9 mouse cellular contexts compared by ENCODE assay signal in the genomic region with DNA sequence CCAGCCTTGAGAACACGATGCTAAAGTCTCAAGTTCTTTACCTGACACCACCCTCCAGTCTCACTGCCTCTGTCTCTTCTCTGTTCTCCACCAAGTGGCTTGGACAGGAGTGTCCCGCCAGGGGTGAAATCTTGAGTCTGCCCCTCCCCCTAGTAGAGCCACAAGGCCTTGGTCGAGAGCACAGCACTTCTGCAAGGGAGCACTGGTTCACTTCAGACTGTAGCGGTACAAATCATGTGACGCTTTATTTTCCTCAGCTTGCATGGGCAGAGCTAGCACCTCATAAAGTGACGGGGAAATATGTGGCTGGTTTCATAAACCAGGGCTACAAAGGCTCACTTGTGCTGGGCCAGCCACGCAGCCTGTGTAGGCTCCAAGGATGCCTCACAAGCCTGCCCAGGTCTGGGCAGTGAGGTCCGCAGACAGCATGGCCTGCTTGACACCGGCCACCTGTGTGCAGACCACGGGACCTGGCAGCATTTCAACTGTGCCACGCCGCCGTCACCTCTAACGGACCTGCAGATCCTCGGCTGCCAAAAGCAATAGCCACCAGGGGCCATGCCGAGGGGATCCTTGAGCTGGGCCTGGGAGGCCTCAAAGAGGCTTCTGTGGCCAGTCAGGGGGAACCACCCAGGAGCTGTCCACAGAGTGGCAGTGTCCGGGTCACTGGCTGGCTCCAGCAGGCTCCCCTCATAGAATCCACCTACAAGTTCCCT. TPM values are rescaled to one million over a fixed set of nuclear protein-coding genes. Genes with fewer than 3 reads are reported as not detected.
DNase-seq lines count a peak whose midpoint lies in the region; ATAC-seq and TF ChIP-seq lines count a peak whose summit lies in the region.
"Had no signal": no experiment of that assay in that cellular context is flagged by ENCODE, and none has a peak within 500 bp of the region (broad histone marks: within the 10 kb centered on the region; RNA-seq: fewer than 3 reads in every experiment).

No protein-coding gene starts in this region.

- H3K4me1 ChIP-seq in heart, postnatal 0 days (ENCODE audit: control insufficient read depth, insufficient read depth), result peaks cover 33% of the 10 kb centered on the region
- H3K4me1 ChIP-seq in embryonic facial prominence, embryonic 10.5 days, result peaks cover 60% of the 10 kb centered on the region
- peaks cover 17% of the 10 kb centered on the region; the same call in 1 of the 2 replicates for H3K4me1 ChIP-seq in intestine, postnatal 0 days (replicated peaks; ENCODE audit: control insufficient read depth, insufficient read depth, low read length)
- peaks cover 56% of the 10 kb centered on the region for H3K4me1 ChIP-seq in midbrain, embryonic 11.5 days (ENCODE audit: control insufficient read depth, insufficient read depth, low read length)

- no peak overlapping the region for H3K4me2 ChIP-seq in heart, postnatal 0 days (ENCODE audit: low read depth, low read length)
- H3K4me2 ChIP-seq in intestine, postnatal 0 days (replicated peaks; ENCODE audit: low read depth), result no peak overlapping the region
- H3K4me2 ChIP-seq in midbrain, embryonic 11.5 days, result no peak overlapping the region

- H3K9me3 ChIP-seq in heart, postnatal 0 days (replicated peaks; ENCODE audit: control insufficient read depth, low read length), result no peaks in the 10 kb centered on the region
- H3K9me3 ChIP-seq in embryonic facial prominence, embryonic 10.5 days, result 0 out of 2 replicates have a peak, but pooled peaks cover 6% of the 10 kb centered on the region
- no peaks in the 10 kb centered on the region for H3K9me3 ChIP-seq in intestine, postnatal 0 days (ENCODE audit: control insufficient read depth)
- H3K9me3 ChIP-seq in midbrain, embryonic 11.5 days (ENCODE audit: control insufficient read depth, low read length), result no peaks in the 10 kb centered on the region

- no peak for TF ChIP-seq EP300 in heart, postnatal 0 days (IDR thresholded peaks at IDR 0.05; ENCODE audit: low read depth)

- no peak overlapping the region for H3K4me3 ChIP-seq in heart, postnatal 0 days (ENCODE audit: low read depth, low read length)
- no peak overlapping the region for H3K4me3 ChIP-seq in embryonic facial prominence, embryonic 10.5 days
- no peak overlapping the region for H3K4me3 ChIP-seq in intestine, postnatal 0 days (ENCODE audit: low read depth, low read length)
- no peak overlapping the region for H3K4me3 ChIP-seq in midbrain, embryonic 11.5 days (ENCODE audit: low read depth, low read length)
- no peak overlapping the region for H3K4me3 ChIP-seq in gastrocnemius, adult 2 months

- no peak for DNase-seq in heart, postnatal 0 days (ENCODE audit: low spot score)
- DNase-seq in heart, adult 18-20 months, result no peak
- no peak for DNase-seq in embryonic facial prominence, embryonic 10.5 days (ENCODE audit: low spot score)
- no peak for DNase-seq in midbrain, embryonic 11.5 days (ENCODE audit: low spot score, missing footprints)
- no peak for DNase-seq in adrenal gland, adult 2 months
- DNase-seq in gastrocnemius, adult 2 months, result no peak
- no peak for DNase-seq in thymus, postnatal 36 days
- DNase-seq: cerebellum, adult 9-10 months had no signal

- peak overlapping the region; percentile 49 for H3K27ac ChIP-seq in heart, postnatal 0 days (ENCODE audit: low read depth)
- peak overlapping the region; percentile 11 for H3K27ac ChIP-seq in embryonic facial prominence, embryonic 10.5 days (replicated peaks)
- peak overlapping the region; percentile 15 for H3K27ac ChIP-seq in intestine, postnatal 0 days (ENCODE audit: low read depth, low read length)
- H3K27ac ChIP-seq in midbrain, embryonic 11.5 days (ENCODE audit: low read depth, low read length), result peak overlapping the region; percentile 25; the same call in 1 of the 2 replicates
- H3K27ac ChIP-seq in gastrocnemius, adult 2 months, result no peak overlapping the region

- WGBS in heart, postnatal 0 days, result 31% methylated on average over 17 of the region's 17 CpGs
- 66% methylated on average over 17 of the region's 17 CpGs for WGBS in embryonic facial prominence, embryonic 10.5 days
- WGBS in intestine, postnatal 0 days, result 42% methylated on average over 17 of the region's 17 CpGs
- 60% methylated on average over 17 of the region's 17 CpGs for WGBS in midbrain, embryonic 11.5 days

- no peak for TF ChIP-seq CTCF in heart, postnatal 0 days (IDR thresholded peaks at IDR 0.05; ENCODE audit: low read depth)
- no peak for TF ChIP-seq CTCF in intestine, postnatal 0 days (IDR thresholded peaks at IDR 0.05; ENCODE audit: low read depth)
- no peak for TF ChIP-seq CTCF in gastrocnemius, adult 2 months (IDR thresholded peaks at IDR 0.05)

- intact Hi-C loops in gastrocnemius, adult 2 months (cut with DNase I), result loop anchor here (1.0 to 5.0 kb wide), 4 partner anchors 45 to 200 kb away; a partner anchor contains a TSS

- no peak overlapping the region for H3K9ac ChIP-seq in heart, postnatal 0 days (replicated peaks; ENCODE audit: low read depth, low read length)
- H3K9ac ChIP-seq in intestine, postnatal 0 days (ENCODE audit: low read depth, low read length), result no peak overlapping the region
- no peak overlapping the region for H3K9ac ChIP-seq in midbrain, embryonic 11.5 days (ENCODE audit: low read length)

- H3K36me3 ChIP-seq in heart, postnatal 0 days (replicated peaks; ENCODE audit: control insufficient read depth, insufficient read depth, low read length), result no peaks in the 10 kb centered on the region
- H3K36me3 ChIP-seq in embryonic facial prominence, embryonic 10.5 days (replicated peaks), result peaks cover 43% of the 10 kb centered on the region
- H3K36me3 ChIP-seq in intestine, postnatal 0 days (ENCODE audit: control insufficient read depth, insufficient read depth), result no peaks in the 10 kb centered on the region
- peaks cover 9% of the 10 kb centered on the region for H3K36me3 ChIP-seq in midbrain, embryonic 11.5 days (ENCODE audit: control insufficient read depth, insufficient read depth, low read length)

- ATAC-seq in heart, postnatal 0 days (ENCODE audit: insufficient read depth, low read depth), result peak; percentile 34
- ATAC-seq in intestine, postnatal 0 days, result peak; percentile 25; the same call in 1 of the 2 replicates
- no peak for ATAC-seq in midbrain, embryonic 11.5 days (ENCODE audit: low FRiP score)

- H3K27me3 ChIP-seq in heart, postnatal 0 days (ENCODE audit: control insufficient read depth, insufficient read depth, low read length), result no peaks in the 10 kb centered on the region
- no peaks in the 10 kb centered on the region for H3K27me3 ChIP-seq in embryonic facial prominence, embryonic 10.5 days (replicated peaks; ENCODE audit: low read depth, poor library complexity, severe bottlenecking)
- no peaks in the 10 kb centered on the region for H3K27me3 ChIP-seq in intestine, postnatal 0 days (replicated peaks; ENCODE audit: control insufficient read depth, insufficient read depth, low read length)
- H3K27me3 ChIP-seq in midbrain, embryonic 11.5 days (ENCODE audit: control insufficient read depth, insufficient read depth, low read length), result no peaks in the 10 kb centered on the region

RNA-seq across cellular contexts. Expression of a gene that starts 56.5 kb away (rescaled TPM):
- total RNA-seq in heart, postnatal 0 days (2014; rRNA removed; ENCODE audit: low replicate concordance), result 36.4 and 72.4 TPM in 2 replicates
- 31.8 and 32.5 TPM in 2 replicates for polyA plus RNA-seq in heart, postnatal 0 days (2015; fragmentation: Nextera tagmentation; extraction: Ambion mirVana)
- 1 to 10 TPM; 2.1 to 3.9 TPM for total RNA-seq in heart, adult 18-20 months (2021)
- polyA plus RNA-seq in embryonic facial prominence, embryonic 10.5 days (2016; fragmentation: Nextera tagmentation; extraction: Ambion mirVana), result 102 and 123 TPM in 2 replicates
- polyA plus RNA-seq in intestine, postnatal 0 days (2015; fragmentation: Nextera tagmentation; extraction: Ambion mirVana), result 23.4 and 25.0 TPM in 2 replicates
- polyA plus RNA-seq in midbrain, embryonic 11.5 days (2014; fragmentation: Nextera tagmentation; extraction: Ambion mirVana), result 107 and 115 TPM in 2 replicates
- total RNA-seq in adrenal gland, adult 2 months (2021), result 1 to 10 TPM; 1.5 to 1.6 TPM
- polyA plus RNA-seq in adrenal gland, adult 2 months (2012; rRNA removed), result 1.6 and 2.0 TPM in 2 replicates
- 1 to 10 TPM in 1 of 2 experiments, under 1 TPM in 1; 0.94 to 2.3 TPM for total RNA-seq in gastrocnemius, adult 2 months (2021)
